Mouse (Mus musculus) hindlimb bud, embryonic 11.5 days (tissue): Measurements from ENCODE around the gene Hras.

Experiments used
- DNase-seq: peaks from one replicate; pipeline ENCODE4 v3.0.0-alpha.2; 2012; ENCODE audit warnings: low read depth, low spot score; ENCODE audit errors: extremely low spot score

The Hras gene

GRCm38 (mm10) chr7:141214310-141214709 lies 20.5 kb upstream of the Hras start:
- DNase-seq: no peak

- no peak for DNase-seq
Measured at GRCm38 (mm10) chr7:141213605-141214235, 19.9 kb upstream of the Hras start, which contains the start of gene Lmntd2. Gene Lmntd2, minus strand, starts transcription at chr7:141214080.

- no peak for DNase-seq
Measured at GRCm38 (mm10) chr7:141213133-141213532, 19.3 kb upstream of the Hras start.

GRCm38 (mm10) chr7:141210606-141211131 lies 16.9 kb upstream of the Hras start:
- DNase-seq: no peak

GRCm38 (mm10) chr7:141210137-141210536 lies 16.3 kb upstream of the Hras start:
- DNase-seq: no peak

- no peak for DNase-seq
Measured at GRCm38 (mm10) chr7:141209526-141209925, 15.7 kb upstream of the Hras start.

- no peak for DNase-seq
Measured at GRCm38 (mm10) chr7:141206182-141206937, 12.6 kb upstream of the Hras start.

GRCm38 (mm10) chr7:141205504-141205903 lies 11.7 kb upstream of the Hras start:
- DNase-seq: no peak

- no peak for DNase-seq
Measured at GRCm38 (mm10) chr7:141204546-141204945, 10.7 kb upstream of the Hras start.

- DNase-seq: no peak
Measured at GRCm38 (mm10) chr7:141198121-141198520, 4.3 kb upstream of the Hras start.

- no peak for DNase-seq
Measured at GRCm38 (mm10) chr7:141196619-141197282, 2.9 kb upstream of the Hras start.

GRCm38 (mm10) chr7:141195754-141196153 lies 1.9 kb upstream of the Hras start:
- DNase-seq: no peak

GRCm38 (mm10) chr7:141194830-141195229 lies 1.0 kb upstream of the Hras start:
- no peak for DNase-seq

GRCm38 (mm10) chr7:141194409-141194808 lies 604 bp upstream of the Hras start:
- DNase-seq: no peak

- no peak for DNase-seq
Measured at GRCm38 (mm10) chr7:141193348-141193856, 403 bp downstream of the Hras start.

- DNase-seq: no peak
Measured at GRCm38 (mm10) chr7:141192776-141193347, 943 bp downstream of the Hras start.

GRCm38 (mm10) chr7:141191796-141192685 lies 1.8 kb downstream of the Hras start:
- DNase-seq: no peak

GRCm38 (mm10) chr7:141191036-141191435 lies 2.8 kb downstream of the Hras start:
- no peak for DNase-seq

GRCm38 (mm10) chr7:141190220-141190619 lies 3.6 kb downstream of the Hras start:
- no peak for DNase-seq

- DNase-seq: no peak
Measured at GRCm38 (mm10) chr7:141188733-141189132, 5.1 kb downstream of the Hras start.
